Mouse (Mus musculus) natural killer cell, adult 2 months (primary cell): ENCODE results near the gene Sntb2.
"Not testable (repeated sequence)": the region's sequence is repeated elsewhere in the genome, so short reads cannot be mapped to it uniquely, and the experiment has no call there.

Experiments
- DNase-seq, 2 experiments: peaks; one replicate each; pipeline ENCODE4 v3.0.0; 2022; ENCODE audit warnings: low spot score in 2 of 2

The Sntb2 gene

DNA sequence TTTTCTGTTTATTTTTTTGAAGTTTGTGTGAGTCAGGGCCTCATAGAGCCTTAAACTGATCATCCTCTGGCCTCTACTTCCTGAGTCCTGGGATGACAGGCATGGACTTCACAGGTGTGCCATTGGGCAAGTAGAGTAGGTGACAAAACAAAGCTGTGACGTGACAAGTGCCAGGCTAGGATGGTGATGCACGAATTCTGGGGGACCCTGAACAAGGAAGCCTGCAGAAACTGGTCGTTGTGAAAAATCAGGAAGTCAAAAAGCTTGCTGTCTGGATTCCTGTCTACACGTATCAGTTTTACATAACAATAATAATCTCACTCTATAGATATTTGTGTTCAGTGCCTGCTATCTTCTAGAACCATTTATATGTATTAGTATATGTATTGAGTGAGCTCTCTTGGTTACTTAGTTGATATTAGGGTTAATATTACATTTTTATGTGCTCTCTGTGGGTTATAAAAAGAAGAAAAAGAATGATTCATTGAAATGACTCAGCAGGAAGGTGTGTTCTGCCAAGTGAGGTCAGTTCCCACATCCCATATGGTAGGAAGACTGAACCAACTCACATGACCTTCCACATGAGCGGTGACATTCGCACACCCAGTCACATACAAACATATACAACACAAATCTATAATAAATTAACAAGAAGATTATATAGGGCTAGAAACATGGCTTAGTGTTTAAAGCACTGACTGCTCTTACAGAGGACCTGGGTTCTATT lies 37.2 kb downstream of the Sntb2 start:
- DNase-seq: no peak

DNA sequence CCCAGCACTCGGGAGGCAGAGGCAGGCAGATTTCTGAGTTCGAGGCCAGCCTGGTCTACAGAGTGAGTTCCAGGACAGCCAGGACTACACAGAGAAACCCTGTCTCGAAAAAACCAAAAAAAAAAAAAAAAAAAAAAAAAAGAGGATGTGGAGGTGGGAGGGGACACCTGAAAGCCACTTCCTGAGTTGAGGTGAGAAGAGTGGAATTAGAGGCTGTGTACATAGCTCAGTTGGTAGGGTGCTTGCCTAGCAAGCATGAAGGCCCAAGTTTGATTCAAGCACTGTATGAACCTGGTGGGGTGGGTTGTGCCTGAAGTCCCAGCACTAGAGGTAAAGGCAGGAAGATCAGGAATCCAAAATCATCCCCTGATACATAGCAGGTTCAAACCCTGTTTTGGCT lies 38.0 kb downstream of the Sntb2 start:
- peak; percentile 4 to 11 for DNase-seq

DNA sequence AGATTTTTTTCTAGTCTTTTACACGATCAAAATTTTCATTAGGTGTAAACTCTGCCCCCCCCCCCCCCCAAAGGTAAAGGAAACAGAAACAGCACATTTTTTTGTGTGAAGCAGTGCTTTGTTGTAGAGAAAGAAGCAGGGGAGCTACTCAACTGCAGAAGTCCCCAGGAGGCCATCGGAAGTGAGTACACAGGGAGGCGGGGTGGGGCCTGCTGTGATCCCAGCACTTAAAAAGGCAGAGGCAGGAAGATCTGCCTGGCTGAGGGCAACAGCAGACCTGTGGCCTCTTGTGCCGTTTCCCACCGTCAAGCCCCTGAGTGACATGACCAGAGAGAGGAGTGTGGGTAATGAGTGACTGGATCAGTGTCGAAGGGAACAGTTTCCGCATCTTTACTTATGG lies 39.2 kb downstream of the Sntb2 start:
- no peak for DNase-seq

DNA sequence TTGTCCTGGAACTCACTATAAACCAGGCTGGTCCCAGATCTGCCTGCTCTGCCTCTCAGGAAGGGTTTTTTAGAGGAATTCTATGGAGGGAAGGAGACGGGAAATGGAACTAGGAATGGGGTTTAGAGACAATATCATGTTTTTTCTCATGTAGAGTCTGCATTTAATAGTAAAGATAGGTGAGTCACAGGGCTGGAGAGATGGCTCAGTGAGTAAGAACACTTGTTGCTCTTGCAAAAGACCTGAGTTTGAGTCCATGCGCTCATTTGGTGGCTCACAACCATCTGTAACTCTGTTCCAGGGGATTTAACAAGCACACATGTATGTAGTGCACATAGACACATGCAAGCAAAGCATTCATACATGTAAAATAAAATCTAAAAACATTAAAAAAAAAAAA lies 40.2 kb downstream of the Sntb2 start:
- no peak for DNase-seq

DNA sequence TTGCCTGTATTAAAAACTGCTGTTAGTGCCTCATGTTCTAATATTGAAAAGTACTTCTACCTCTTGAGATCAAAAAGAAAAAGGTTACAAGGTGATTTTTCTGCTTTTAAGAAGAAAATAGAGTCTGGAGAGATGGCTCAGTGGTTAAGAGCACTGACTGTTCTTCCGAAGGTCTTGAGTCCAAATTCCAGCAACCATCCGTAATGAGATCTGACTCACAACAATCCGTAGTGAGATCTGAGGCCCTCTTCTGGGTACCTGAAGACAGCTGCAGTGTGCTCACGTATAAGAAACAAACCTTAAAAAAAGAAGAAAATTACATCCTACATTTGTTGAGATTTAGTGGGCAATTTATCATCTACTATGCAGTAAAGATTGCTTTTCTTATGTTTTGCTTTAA lies 40.9 kb downstream of the Sntb2 start:
- DNase-seq: no peak

DNA sequence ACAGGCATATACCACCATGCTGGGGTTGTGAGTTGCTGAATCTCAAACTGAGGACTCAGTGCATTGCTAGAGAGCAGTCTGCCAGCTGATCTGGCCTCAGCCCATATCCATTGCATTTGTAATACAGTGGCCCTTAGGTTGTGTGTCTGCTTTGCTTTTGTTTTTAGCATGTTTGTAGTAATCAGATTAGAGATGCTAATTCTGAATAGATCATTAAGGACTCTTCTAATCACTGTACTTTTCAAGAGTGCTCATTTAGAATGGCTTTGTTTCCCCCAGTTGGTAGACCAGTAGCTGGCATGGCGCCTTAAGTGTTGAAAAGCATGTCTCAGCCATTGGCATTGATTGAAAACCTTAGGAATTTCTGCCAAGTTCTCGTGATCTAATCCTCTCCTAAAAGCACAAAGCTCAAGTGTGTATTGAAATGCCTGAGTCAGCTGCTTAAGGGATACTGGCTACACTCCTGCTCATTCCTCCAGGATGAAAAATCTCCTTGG lies 43.3 kb downstream of the Sntb2 start:
- DNase-seq: no peak

DNA sequence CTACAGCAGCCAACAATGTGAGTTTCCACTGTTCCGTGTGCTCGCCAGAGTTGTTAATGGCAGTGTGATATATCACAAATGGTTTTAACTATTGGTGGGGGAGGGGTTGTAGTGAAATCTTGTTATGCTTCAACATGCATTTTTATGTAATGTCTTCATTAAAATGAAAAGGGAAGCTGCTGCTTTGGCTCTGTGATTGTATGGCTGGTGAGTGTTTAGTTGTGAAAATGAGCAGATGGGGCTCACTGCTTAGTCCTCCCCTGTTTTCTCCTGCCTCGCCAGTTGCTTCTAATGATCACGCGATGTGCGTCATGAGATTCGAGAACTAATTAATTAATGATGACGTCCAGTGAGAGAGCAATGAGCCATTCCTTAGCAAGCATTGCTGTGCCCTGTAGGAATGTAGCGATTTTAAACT lies 49.9 kb downstream of the Sntb2 start:
- DNase-seq: no peak

DNA sequence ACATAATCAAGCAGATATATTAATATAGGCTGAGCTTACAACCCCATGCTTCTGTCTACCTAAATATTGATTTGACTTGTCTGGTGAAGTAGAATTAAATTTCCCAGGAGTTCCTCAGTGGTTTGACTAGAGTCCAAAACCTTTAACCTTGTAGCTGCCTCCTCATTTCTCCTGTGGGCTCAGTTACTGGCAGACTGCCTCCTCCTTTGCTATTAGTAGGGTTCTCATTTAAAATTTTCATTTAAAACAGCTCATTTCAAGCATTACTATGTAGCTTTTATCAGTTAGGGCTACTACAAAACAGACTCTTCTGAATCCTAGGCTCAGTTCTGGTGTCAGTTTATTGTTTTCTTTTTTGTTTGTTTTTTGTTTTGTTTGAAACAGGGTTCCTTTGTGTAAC lies 50.4 kb downstream of the Sntb2 start:
- DNase-seq: no peak

DNA sequence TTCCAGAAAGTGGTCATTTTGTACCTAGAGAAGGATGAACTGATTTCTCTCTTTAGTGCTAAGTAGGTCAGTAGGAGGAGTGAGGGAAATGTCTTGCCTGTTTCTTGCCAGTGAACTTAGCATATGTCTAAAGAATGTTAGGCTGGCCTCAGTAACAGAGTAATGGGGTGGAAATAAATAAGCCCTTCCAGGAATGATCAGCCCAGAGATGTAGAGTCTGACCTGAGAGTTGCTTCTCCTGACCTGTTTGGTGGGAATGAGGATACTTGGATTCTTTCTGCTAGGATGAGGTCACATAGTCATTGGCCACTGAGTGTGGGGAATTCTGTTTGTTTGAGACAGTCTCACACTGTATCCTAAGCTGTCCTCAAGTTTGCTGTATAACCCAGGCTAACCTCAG lies 52.0 kb downstream of the Sntb2 start:
- no peak for DNase-seq

DNA sequence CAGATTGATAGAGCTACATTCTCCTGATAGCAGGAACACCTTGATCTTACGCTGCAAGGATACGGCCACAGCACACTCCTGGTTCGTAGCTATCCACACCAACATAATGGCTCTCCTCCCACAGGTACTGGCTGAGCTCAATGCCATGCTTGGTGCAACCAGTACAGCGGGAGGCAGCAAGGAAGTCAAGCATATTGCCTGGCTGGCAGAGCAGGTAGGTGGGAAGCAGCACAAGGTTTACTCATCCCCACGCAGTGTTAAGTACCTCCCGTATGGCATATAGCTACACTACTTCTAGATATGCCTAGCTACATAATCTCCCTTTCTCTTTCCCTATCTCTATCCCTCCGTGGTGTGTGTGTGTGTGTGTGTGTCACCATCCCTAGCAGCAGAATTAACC lies 55.8 kb downstream of the Sntb2 start:
- DNase-seq: no peak

DNA sequence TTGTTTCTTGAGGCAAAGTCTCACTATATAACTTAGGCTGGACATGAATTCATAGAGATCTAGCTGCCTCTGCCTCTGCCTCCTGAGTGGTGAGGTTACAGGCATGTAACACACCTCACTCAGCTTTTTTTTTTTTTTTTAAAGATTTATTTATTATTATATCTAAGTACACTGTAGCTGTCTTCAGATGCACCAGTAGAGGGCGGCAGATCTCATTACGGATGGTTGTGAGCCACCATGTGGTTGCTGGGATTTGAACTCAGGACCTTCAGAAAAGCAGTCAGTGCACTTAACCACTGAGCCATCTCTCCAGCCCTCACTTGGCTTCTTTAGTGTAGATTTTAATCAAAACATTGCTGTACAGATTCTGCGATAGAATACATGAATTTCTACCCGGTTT lies 60.8 kb downstream of the Sntb2 start:
- DNase-seq: not testable (repeated sequence)

DNA sequence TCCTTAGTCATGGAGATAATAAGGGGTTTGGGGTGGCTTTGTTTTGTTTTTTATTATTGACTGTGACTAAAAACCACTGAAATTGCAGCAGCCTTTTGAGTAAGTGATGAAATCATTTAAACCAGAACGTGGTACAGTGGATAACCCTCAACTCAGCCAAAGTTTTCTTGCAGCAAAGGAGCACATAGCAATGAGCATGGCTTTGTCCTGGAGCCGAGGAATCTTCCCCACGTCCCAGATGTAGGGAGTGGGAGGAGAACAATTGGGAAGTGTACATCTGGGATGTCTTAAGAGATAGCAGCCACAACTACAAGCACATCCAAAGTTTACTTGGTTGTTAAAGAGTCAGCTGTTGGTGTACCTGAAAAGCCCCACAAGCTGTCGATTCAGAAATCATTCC lies 61.9 kb downstream of the Sntb2 start:
- DNase-seq: no peak

DNA sequence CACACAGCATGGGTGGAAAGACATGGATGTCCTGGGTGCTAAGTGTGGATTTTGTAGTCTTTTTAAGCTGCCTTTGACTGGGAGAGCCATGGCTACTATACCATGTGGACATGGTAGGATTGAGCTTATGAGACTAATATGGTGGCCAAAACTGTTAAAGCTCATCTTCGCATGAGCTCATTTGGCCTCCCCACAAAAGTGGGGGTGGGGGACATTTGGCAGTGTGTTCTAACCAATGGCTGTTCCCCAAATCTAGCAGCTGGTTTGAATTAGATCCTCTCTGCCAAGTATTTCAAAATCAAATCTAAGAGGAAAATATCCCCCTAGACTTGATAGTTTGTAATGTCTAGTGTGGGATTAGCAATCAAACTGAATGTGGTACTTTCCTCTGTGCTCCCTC lies 63.5 kb downstream of the Sntb2 start:
- DNase-seq: no peak

DNA sequence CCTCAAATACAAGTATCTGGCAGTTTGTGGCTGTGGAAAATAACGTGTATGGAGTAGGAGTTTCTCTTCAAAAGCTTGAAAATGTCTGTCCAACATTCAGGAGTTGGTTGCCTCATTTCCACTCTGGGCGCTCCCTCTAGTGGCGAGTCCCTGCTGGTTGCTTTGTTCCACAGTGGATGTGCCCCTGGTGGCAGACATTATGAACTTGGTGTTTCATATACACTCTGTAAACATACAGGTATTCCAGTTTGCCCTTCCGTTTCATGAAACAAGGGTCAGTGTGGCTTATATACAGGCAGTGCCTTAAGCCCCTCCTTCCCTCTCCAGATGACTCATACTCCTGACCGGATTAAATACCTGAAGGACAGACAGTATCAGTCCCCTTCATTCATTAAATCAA lies 67.0 kb downstream of the Sntb2 start:
- DNase-seq: peak; percentile 78 to 87

DNA sequence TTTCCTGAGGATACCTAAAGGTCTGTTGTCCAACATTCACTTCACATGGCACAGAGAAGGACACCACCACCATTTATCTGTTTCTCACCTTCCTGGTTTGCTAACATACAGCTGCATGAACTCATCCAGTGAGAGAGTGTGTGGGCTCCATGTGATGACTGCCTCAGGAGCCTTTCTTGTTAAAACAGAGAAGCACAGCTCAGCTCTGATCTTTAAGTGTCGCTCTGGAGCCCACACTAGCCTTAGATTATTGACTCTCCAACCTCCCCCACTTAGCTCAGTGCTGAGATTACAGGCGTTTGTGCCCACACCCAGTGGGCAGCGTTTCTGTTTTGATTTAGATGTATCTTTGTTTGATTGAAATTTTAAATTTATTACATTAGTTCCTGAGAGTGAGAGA lies 72.2 kb downstream of the Sntb2 start:
- DNase-seq: no peak

DNA sequence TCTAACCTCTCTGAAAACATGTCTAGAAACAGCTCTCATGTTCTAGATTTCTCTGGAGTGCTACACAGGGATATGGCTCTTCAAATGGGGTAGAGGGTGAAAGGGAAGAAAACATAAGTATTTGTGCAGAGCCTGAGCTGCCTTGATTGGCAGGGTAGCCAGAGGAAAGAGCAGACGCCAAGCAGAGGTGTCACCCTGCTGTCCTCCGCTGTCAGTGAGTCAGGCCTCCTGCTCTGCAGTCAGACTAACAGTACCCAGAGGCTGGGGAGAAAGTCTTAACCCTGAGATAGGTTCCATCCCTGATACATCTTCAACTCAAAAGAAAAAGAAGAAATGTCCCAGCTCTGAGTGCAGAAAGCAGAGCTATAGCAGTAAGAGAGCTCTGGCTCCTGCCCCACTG lies 77.1 kb downstream of the Sntb2 start:
- no peak for DNase-seq

DNA sequence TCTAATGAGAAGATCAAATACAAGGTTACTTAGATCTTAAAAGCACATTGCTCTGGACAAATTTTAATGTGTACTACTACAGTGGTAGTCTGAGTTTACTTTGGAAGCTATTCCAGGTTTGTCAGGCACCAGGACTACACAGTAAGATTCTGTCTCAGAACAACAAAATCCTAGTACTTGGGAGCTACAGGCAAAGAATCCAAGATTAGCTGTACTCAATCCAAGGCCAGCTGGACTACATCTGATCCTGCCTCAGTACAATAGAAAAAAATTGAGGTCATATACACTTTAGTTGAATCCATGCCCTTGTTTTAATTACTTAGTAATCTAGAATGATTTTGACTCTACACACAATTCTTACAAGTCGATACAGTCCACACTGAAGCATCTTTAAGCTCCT lies 79.4 kb downstream of the Sntb2 start:
- DNase-seq: no peak

DNA sequence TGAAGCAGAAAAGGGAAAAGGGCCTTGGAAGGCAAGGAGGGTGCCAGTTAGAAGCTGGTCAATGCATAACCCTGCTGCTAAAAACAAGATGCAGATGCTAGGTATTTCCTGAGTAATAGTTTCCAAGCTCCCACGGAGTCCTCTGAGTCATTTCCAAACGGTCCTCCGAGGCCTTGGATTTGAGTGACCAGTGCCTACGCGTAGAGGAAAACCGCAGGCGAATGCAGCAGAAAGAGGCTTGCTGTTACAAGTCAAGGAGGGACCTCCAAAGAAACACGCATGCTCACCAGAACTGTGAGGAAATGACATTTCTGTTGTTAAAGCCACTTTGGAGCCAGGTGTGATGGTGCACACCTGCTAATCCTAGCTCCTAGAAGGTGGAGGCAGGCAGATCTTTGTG lies 87.9 kb downstream of the Sntb2 start:
- no peak for DNase-seq

DNA sequence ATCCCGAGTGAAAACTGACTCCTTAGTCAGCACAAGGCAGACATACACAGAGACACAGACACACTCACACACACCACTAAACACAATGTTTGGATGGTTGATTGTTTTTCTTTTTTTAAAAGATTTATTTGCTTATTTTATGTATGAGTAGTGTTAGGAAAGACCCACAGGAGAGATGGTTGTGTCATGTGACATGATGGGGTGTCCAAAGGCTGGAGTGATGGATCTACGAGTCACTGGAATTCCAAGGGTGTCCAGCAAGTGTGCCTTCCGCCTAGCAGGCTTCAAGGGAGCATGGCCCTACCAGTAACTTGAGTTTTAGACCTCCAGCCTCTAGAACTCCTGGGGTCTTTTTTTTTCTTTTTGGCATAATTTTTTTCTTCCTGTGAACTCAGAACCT lies 93.8 kb downstream of the Sntb2 start:
- DNase-seq: no peak

DNA sequence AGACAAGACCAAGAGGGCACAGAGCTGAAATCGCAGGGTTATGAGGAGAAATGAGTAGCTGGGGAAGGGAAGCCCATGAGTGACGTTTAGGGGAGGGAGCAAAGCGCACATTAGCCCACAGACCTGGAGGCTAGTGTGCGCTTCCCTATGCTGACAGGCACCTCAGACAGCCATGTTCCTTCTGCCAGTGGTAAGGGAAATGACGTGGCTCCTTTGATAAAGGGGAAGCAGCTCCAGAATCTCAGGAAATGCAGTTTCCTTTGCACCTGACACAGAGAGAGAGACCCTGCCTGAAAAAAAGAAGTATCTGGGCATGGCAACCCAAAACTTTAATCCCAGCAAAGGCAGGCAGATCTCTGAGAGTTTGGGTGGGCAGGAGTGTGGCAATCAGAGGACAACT lies 94.5 kb downstream of the Sntb2 start:
- no peak for DNase-seq

DNA sequence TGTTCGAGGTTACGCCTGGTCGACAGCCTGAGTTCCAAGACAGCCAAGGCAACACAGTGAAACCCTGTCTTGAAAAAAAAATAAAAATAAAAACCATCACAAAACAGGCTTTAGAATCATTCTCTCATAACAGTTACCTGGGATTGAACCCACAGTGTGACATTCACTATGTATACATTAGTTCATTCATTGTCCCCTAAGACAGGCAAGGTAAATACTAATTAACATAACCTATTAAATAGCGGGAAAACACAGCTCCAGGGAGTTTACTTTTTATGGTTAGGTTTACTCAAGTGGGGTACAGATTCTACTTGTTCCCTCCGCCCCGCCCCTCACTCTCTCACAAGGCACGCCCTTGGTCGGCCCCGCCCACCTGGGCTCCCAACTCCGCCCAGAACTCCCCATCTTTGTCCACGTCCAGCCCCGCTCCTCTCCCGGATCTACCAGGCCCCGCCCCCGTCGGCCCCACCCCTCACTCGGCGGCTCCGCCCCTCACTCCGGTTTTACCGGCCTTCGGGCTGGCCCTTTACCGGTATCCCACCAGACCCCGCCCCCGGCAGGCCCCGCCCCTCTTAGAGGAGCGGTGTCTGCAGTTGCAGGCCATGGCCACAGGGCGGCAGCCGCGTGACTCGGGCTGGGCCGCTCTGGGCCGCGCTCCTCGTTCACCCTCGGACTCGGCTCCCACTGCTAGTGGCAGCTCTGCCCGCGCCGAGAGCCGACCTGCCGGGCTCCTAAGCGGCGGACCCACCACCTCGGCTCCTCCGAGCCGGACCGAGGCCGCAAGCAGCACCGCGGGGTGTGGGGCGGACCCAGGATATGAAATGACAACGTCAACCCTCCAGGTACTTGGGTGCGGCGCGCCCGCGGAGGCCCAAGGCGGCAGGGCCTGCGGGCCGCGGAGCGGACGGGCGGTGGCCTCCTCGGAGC lies 95.4 kb downstream of the Sntb2 start, which contains the start of gene Vps4a:
TSS of gene Vps4a (plus strand) at position 573 of the 927 bp plus-strand sequence.
- peak; percentile 93 to 96 for DNase-seq

DNA sequence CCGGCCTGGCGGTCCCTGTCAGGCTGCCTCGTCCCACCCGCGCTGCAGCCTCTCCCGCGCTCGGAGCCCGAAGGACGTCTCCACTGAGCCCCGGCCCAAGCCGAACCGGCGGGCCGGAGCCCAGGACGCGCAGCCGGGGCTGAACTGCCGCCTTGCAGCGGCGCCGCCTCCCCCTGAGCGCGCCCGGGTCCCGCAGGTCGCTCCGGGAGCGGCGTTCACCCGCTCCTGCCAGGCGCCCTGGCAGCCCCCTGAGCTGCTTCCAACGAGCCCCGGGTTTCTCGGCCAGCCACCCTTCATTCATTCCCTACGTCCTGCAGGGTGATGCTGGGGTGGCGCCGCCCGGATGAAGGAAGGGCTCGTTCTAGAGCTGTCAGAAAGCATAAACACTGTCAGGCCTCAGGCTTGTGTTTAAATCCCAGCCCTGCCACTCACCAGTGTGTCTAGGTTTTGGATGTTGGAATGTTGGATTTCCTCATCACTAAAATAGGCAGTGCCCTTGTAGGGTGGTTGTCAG lies 96.1 kb downstream of the Sntb2 start:
- no peak for DNase-seq

DNA sequence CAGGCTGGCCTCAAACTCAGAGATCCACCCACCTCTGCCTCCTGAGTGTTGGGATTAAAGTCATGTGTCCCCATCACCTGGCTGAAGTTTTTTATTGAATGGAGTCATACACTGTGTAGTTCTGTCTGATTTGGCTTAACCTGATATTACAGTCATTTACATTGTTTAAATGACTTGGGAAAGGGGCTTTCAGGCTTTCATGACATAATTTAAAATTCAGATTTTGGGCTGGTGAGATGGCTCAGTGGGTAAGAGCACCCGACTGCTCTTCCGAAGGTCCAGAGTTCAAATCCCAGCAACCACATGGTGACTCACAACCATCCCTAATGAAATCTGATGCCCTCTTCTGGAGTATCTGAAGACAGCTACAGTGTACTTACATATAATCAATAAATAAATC lies 98.1 kb downstream of the Sntb2 start:
- DNase-seq: not testable (repeated sequence)
